Mouse (Mus musculus) spleen, adult 2 months (tissue): ENCODE measurements at regions not wholly inside any gene's neighbourhood (a gene's known extent, or its start where the extent isn't known, plus 50 kb on each side); places are given as distances from the start of the nearest gene placed in this dataset.
"Not testable (repeated sequence)": the region's sequence is repeated elsewhere in the genome, so short reads cannot be mapped to it uniquely, and the experiment has no call there.

Source experiments
- DNase-seq, 2 experiments: peaks; one replicate each; pipeline versions ENCODE4 v3.0.0 to v3.0.0-alpha.2; 2012 to 2021; ENCODE audit warnings: low spot score in 2 of 2, low read depth in 1 of 2
- H3K27ac ChIP-seq: fragments of 200-500 bp; 2 replicates; pipeline ENCODE4 v1.5.1; 2012; ENCODE audit warnings: low read length, inconsistent platforms; ENCODE audit not compliant: insufficient read depth
- H3K27me3 ChIP-seq: fragments of 200-500 bp; 2 replicates; pipeline ENCODE4 v1.6.1; 2012; ENCODE audit warnings: mild to moderate bottlenecking, moderate library complexity, low read length, inconsistent platforms; ENCODE audit not compliant: control insufficient read depth, insufficient read depth
- H3K36me3 ChIP-seq: fragments of 200-500 bp; 2 replicates; pipeline ENCODE4 v1.6.1; 2012; ENCODE audit warnings: mild to moderate bottlenecking, low read length, inconsistent platforms; ENCODE audit not compliant: control insufficient read depth, insufficient read depth
- H3K4me1 ChIP-seq: fragments of 200-500 bp; 2 replicates; pipeline ENCODE4 v1.6.1; 2011; ENCODE audit warnings: inconsistent platforms; ENCODE audit not compliant: control insufficient read depth, insufficient read depth, insufficient read length
- H3K4me3 ChIP-seq: fragments of 200-500 bp; 2 replicates; pipeline ENCODE4 v1.5.1; 2011; ENCODE audit warnings: mild to moderate bottlenecking, inconsistent platforms; ENCODE audit not compliant: insufficient read depth, insufficient read length; ENCODE audit errors: extremely low read depth
- CTCF ChIP-seq: fragments of 200-500 bp; IDR thresholded peaks from 2 replicates; pipeline ENCODE4 v1.5.1; 2011; ENCODE audit warnings: mild to moderate bottlenecking, inconsistent platforms; ENCODE audit not compliant: insufficient read depth, insufficient read length, insufficient replicate concordance; ENCODE audit errors: extremely low read depth
- POLR2A ChIP-seq: fragments of 200-500 bp; IDR thresholded peaks from 2 replicates; pipeline ENCODE4 v1.6.1; 2011; ENCODE audit warnings: low read depth, low read length, inconsistent platforms
- WGBS: fragments of 180-500 bp; shearing (Covaris S2); methylation state at CpG from one replicate; pipeline ENCODE4 v1.1.7; 2018; 5-methylcytosine and 5-hydroxymethylcytosine counted together

DNA sequence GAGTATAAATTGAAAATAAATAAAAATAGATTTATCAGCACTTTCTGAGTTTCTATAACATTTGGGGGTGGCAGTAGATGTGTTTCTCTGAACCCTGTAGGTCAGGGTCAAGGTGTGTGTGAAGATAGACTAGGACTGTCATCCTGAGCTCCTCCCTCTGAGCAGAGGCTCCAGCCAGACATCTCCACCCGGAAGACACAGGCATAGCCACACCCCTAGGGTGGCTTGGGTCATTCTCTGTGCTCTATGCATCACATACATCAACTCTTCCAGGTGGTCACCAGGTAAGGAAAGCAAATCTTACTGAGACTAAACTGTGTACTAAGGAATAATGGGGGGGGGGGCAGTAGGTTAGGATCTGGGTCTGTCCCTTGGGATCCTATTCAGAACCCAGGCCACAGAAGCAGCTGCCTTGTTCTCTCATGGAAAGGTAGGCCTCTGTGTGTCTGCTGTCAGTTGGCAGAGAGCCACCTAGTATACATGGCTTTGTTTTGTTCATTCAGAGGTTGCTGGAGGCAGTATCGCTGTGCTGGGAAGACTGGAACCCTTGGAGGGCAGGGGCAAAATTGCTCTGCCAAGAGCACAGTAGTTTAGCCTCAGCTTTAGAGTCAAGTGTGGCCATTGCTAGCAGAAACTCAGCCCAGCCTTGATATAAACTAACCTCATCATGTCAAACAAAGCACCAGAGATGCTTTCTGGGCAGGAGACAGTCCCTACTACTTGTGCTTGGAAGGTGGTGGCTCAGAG, 240.3 kb downstream of the Bcl11a start:
- no peak for TF ChIP-seq CTCF
- no peak for TF ChIP-seq POLR2A
- Histone ChIP-seq H3K36me3 (no peaks in the 10 kb centered on the region), H3K27ac (no peak overlapping the region), H3K4me1 (no peaks in the 10 kb centered on the region), H3K27me3 (no peaks in the 10 kb centered on the region), H3K4me3 (no peak overlapping the region)
- no peak for DNase-seq
- WGBS = 95% methylated on average over 2 of the region's 2 CpGs

DNA sequence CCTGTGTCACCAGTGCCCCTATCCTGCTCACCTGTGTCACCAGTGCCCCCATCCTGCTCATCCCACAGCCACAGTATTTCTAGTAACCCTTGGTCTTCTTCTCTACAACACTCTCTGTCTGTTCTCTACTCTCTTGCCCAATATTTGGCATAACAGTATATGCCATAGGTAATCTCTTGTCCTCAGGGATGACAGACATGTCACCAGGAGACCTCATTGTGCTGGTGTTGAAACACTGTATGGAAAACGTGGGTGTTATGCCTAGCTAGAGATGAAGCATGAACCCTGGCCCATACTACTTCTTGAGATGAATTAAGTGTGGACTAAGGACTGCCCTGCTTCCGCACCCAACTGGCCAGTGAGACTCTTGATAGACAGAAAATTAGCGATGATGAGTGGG, 241.4 kb downstream of the Bcl11a start:
- Histone ChIP-seq H3K4me1 (no peaks in the 10 kb centered on the region), H3K27me3 (no peaks in the 10 kb centered on the region), H3K4me3 (no peak overlapping the region), H3K27ac (no peak overlapping the region), H3K36me3 (no peaks in the 10 kb centered on the region)
- TF ChIP-seq CTCF (no peak), POLR2A (no peak)
- WGBS = 87% methylated on average over 3 of the region's 3 CpGs
- no peak for DNase-seq

DNA sequence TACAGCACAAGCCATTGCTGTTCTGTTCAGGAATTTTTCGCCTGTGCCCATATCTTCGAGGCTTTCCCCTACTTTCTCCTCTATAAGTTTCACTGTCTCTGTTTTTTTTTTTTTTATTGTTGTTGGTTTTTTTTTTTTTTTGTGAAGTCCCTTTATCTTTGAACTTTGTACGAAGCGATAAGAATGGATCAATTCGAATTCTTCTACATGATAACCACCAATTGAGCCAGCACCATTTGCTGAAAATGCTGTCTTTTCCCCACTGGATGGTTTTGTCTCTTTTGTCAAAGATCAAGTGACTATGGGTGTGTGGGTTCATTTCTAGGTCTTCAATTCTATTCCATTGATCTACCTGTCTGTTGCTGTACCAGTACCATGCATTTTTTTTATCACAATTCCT, 244.6 kb downstream of the Bcl11a start:
- not testable (repeated sequence) for H3K27me3 ChIP-seq, H3K4me1 ChIP-seq, DNase-seq, H3K27ac ChIP-seq, H3K4me3 ChIP-seq, H3K36me3 ChIP-seq
- WGBS = 97% methylated on average over 5 of the region's 5 CpGs

DNA sequence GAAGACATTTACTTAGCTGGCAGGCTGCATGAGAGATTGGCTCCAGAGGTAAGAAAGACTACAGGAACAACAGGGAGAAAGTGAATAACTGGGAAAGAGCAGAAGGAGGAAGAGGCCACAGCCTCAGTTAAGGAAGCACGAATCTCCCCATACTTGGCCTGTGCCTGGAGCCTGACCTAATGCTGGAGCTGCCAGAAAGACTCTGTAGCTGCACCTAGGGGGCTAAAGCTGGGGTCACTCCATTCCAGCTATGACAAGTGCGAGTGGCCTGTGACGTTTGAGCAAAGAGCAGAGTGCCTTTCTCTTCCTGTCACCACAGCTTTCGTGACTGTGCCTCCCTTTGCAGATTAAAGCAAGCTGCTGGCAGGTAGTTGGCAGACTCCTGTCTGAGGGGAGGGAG, 250.6 kb downstream of the Bcl11a start:
- no peak for TF ChIP-seq POLR2A
- no peak for TF ChIP-seq CTCF
- 75% methylated on average over 4 of the region's 4 CpGs for WGBS
- H3K36me3 ChIP-seq = no peaks in the 10 kb centered on the region
- no peak for DNase-seq
- no peak overlapping the region for H3K27ac ChIP-seq
- no peaks in the 10 kb centered on the region for H3K4me1 ChIP-seq
- H3K4me3 ChIP-seq = no peak overlapping the region
- no peaks in the 10 kb centered on the region for H3K27me3 ChIP-seq

DNA sequence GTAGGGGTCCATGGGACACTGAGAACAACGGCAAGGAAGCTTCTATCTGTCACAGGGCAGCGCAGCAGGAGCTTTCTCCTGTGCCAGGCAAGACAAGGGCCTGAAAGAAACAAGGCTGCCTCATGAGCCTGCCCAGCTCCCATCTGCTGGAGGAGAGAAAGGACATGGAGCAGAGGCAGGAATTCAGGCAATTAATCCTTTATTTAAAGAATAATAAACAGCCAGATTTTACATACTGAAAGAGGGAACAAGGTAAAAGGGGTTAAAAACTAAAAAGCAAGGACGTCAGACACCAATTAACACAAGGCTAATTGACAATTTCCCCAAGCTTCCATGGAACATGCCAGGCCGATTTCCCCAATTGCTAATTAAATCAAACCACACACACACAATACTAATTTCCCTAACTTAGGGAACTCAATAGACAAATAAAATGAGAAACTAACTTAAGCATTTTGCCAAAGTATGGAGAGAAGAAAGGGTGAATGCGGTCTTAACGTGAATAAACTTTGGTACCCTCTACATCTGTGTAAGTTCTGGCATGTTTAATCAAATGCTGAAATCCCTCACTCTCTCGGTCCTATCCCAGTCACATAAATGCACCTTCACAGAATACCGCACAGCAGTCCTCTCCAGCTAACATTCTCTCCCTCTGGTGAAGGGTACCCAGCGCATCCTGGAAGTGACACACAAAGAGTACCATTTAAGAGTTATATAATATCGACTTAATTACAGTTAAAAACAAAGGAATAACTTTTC, 252.7 kb downstream of the Bcl11a start:
- DNase-seq = no peak
- no peaks in the 10 kb centered on the region for H3K27me3 ChIP-seq
- no peak overlapping the region for H3K27ac ChIP-seq
- H3K36me3 ChIP-seq = no peaks in the 10 kb centered on the region
- WGBS = 88% methylated on average over 10 of the region's 10 CpGs
- no peak for TF ChIP-seq CTCF
- no peak for TF ChIP-seq POLR2A
- H3K4me1 ChIP-seq = no peaks in the 10 kb centered on the region
- no peak overlapping the region for H3K4me3 ChIP-seq

DNA sequence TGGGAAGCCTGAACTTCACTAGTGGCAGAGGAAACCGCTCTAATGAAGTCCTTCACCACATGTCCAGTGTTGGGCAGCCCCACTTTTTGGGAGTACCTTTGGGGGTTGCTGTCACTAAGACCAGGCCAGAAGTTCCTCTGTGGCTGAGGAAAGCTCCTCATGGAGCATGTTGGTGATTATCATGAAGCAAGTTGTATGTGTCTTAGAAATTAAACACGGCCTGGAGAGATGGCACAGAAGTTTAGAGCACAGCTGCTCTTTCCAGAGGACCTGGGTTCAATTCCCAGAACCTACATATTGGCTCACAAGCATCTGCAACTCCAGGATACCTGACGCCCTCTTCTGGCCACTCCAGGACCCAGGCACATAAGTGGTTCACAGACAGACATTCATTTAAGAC, 254.4 kb downstream of the Bcl11a start:
- H3K4me1 ChIP-seq = peaks cover 4% of the 10 kb centered on the region; the same call in 1 of the 2 replicates
- DNase-seq = no peak
- TF ChIP-seq CTCF = no peak
- no peak for TF ChIP-seq POLR2A
- WGBS = 86% methylated on average over 3 of the region's 3 CpGs
- no peak overlapping the region for H3K27ac ChIP-seq
- no peaks in the 10 kb centered on the region for H3K36me3 ChIP-seq
- no peaks in the 10 kb centered on the region for H3K27me3 ChIP-seq
- H3K4me3 ChIP-seq = no peak overlapping the region

DNA sequence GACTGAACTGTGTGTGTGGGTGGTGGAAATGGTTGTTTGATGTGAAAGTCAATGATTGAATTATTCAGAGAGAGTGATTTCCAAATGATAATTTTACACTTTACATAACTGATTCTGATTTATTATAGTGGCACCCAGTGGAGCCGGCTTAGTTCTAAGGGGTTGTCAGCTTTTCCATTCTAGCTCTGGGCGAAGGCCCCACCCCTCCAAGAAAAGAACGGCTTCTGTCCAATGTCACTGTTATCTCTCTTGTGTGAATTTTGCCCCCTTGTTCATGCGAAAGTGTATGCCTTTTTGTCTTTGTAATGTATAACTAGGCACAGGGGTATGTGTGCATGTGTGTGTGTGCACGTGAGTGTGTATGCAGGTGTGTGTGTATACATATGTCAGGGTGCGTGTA, 255.3 kb downstream of the Bcl11a start:
- no peak for DNase-seq
- no peak overlapping the region for H3K27ac ChIP-seq

More for the DNA sequence above, 255.3 kb downstream of the Bcl11a start:
- 88% methylated on average over 6 of the region's 6 CpGs for WGBS
- no peaks in the 10 kb centered on the region for H3K36me3 ChIP-seq
- no peak for TF ChIP-seq POLR2A
- TF ChIP-seq CTCF = no peak
- H3K4me3 ChIP-seq = no peak overlapping the region
- H3K4me1 ChIP-seq = peaks cover 4% of the 10 kb centered on the region; the same call in 1 of the 2 replicates
- H3K27me3 ChIP-seq = no peaks in the 10 kb centered on the region
